Mouse (Mus musculus) C2C12 (cell line): ENCODE data around the gene Gfod1.

ENCODE experiments used
- CEBPB ChIP-seq: IDR thresholded peaks from one replicate; pipeline ENCODE4 v1.6.1; 2011; ENCODE audit warnings: low read depth, mild to moderate bottlenecking, control low read depth, moderate library complexity
- CTCF ChIP-seq: IDR thresholded peaks from one replicate; pipeline ENCODE4 v1.5.1; 2011; ENCODE audit not compliant: control insufficient read depth, insufficient read depth, insufficient read length
- FOSL1 ChIP-seq: IDR thresholded peaks from one replicate; pipeline ENCODE4 v1.8.0; 2011; ENCODE audit warnings: mild to moderate bottlenecking, low read length; ENCODE audit not compliant: poor library complexity, insufficient read depth, severe bottlenecking
- MAX ChIP-seq: IDR thresholded peaks from one replicate; pipeline ENCODE4 v1.6.1; 2011; ENCODE audit warnings: mild to moderate bottlenecking, control low read depth
- MYOD1 ChIP-seq: IDR thresholded peaks from one replicate; pipeline ENCODE4 v1.6.1; 2011; ENCODE audit warnings: low read depth; ENCODE audit not compliant: control insufficient read depth, insufficient read length
- MYOG ChIP-seq: IDR thresholded peaks from one replicate; pipeline ENCODE4 v1.6.1; 2011; ENCODE audit not compliant: control insufficient read depth, insufficient read length; ENCODE audit errors: extremely low read depth
- USF1 ChIP-seq: IDR thresholded peaks from one replicate; pipeline ENCODE4 v1.6.1; 2011; ENCODE audit warnings: low read depth, mild to moderate bottlenecking, control low read depth, moderate library complexity

GRCm38 (mm10) chr13:43218284-43218683 is 85.7 kb downstream of the Gfod1 start:
- TF ChIP-seq USF1, result no peak
- no peak for TF ChIP-seq CTCF
- no peak for TF ChIP-seq MYOG
- no peak for TF ChIP-seq FOSL1
- no peak for TF ChIP-seq MYOD1
- TF ChIP-seq MAX, result no peak
- no peak for TF ChIP-seq CEBPB
